Mouse (Mus musculus) CH12.LX (cell line): ENCODE measurements around the gene Tekt3.

Experiments
- CHD2 ChIP-seq: IDR thresholded peaks from 2 replicates; pipeline ENCODE4 v1.6.1; 2011; ENCODE audit warnings: low read length, improper control_type of control experiment
- CTCF ChIP-seq, 2 experiments: IDR thresholded peaks in 1 of 2; conservative IDR thresholded peaks in 1 of 2; 2 replicates each; pipeline ENCODE4 v1.5.1; 2011 to 2012; ENCODE audit warnings: low read depth in 2 of 2, low read length in 2 of 2, improper control_type of control experiment in 1 of 2, inconsistent platforms in 1 of 2, mild to moderate bottlenecking in 1 of 2, moderate library complexity in 1 of 2
- EP300 ChIP-seq: IDR thresholded peaks from 2 replicates; pipeline ENCODE4 v1.6.1; 2011; ENCODE audit warnings: low read length, improper control_type of control experiment
- MAX ChIP-seq: IDR thresholded peaks from 2 replicates; pipeline ENCODE4 v1.6.1; 2011; ENCODE audit warnings: low read length, improper control_type of control experiment
- MYC ChIP-seq: IDR thresholded peaks from 2 replicates; pipeline ENCODE4 v1.6.1; 2011; ENCODE audit warnings: low read depth, mild to moderate bottlenecking, improper control_type of control experiment, low read length
- NRF1 ChIP-seq: IDR thresholded peaks from 2 replicates; pipeline ENCODE4 v1.6.1; 2014; ENCODE audit warnings: low read depth, mild to moderate bottlenecking, inconsistent platforms, low read length, improper control_type of control experiment, moderate library complexity
- POLR2A ChIP-seq: IDR thresholded peaks from 2 replicates; pipeline ENCODE4 v1.6.1; 2011; ENCODE audit warnings: low read depth, mild to moderate bottlenecking, improper control_type of control experiment, low read length
- POLR2AphosphoS2 ChIP-seq: IDR thresholded peaks from 2 replicates; pipeline ENCODE4 v1.6.1; 2011; ENCODE audit warnings: low read depth, low read length, improper control_type of control experiment
- SIN3A ChIP-seq: IDR thresholded peaks from 2 replicates; pipeline ENCODE4 v1.6.1; 2012; ENCODE audit warnings: low read length, improper control_type of control experiment, inconsistent platforms
- ZC3H11A ChIP-seq: IDR thresholded peaks from 2 replicates; pipeline ENCODE4 v1.6.1; 2012; ENCODE audit warnings: low read depth, mild to moderate bottlenecking, inconsistent platforms, low read length, improper control_type of control experiment

DNA sequence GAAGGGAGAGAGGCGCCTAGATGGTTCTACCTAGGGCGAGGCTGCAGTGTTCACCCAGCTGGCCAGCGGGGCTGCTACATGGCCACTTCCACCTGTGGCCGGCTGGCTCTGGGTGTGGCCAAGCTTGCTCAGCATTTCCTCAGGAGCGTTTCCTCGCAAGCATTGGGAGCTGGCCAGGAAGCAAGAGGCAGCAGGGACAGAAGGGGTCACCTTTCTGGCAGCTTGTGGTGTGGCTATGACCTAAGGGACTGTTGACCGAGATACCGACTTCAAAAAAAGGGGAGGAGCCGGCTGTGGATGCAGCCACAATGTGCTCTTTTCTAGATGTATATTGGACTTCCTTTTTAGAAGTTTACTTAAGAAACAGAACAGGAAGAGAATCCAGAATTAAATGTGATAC, 67.9 kb downstream of the Tekt3 start:
- TF ChIP-seq POLR2A (no peak), ZC3H11A (no peak), NRF1 (no peak), SIN3A (no peak), EP300 (no peak), MYC (no peak), CHD2 (no peak), MAX (no peak), CTCF (conservative IDR thresholded peaks at IDR 0.05 in 1 of 2, IDR thresholded peaks at IDR 0.05 in 1 of 2; ENCODE audit: low read depth in 2 of 2, low read length in 2 of 2) (no peak), POLR2AphosphoS2 (no peak)
